Mouse (Mus musculus): ENCODE results near the gene Bsn.

The Bsn gene

DNA sequence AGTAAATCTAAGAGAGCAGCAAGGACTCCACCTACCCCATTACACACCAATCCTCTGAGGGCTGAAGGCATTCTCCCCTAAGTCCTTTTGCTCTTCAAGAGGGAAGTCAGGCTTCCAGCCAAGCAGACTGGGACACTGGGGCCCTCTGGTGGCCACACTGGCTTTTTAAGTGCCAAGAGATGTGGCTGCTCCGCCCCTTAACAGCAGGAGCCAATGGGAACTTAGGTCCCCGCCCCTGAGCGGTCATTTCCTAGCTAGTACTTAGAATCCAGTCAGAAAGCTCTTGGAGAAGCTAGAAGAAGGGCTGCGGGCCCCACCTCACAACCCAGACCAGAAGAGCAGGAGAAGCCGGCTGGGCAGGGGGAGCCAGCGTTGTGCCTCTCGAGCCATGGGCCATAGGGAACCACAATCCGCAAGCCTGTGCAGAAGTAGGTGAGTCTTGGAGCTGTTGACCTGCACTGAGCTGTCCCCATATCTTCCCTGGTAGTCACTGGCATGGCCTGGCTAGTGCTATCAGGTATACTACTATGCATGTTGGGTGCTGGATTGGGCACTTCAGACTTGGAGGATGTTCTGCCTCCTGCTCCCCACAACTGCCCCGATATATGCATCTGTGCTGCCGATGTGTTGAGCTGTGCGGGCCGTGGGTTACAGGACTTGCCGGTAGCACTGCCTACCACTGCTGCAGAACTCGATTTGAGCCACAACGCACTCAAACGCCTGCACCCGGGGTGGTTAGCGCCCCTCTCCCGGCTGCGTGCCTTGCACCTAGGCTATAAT is 137.1 kb downstream of the Bsn start, which contains the start of gene Amigo3:
Gene Amigo3, plus strand, starts transcription at position 275 of the 780 bp plus-strand sequence.
- peak; percentile 99 for DNase-seq

GRCm38 (mm10) chr9:108052411-108052810 is 137.8 kb downstream of the Bsn start:
- no peak for DNase-seq

DNA sequence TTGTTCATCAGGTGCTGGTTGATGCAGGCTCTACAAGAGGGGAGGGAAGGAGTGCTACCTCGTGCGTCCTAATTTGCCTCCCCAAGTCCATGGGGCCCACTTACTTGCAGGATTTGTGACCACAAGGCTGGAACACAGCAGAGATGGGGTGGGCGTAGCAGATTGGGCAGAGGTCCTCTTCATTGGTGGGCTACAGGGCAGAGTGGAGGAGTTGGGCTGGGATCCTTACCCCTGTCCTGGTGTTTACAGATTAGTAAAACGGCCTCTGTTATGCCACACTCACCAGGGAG is 138.3 kb downstream of the Bsn start:
- DNase-seq = peak; percentile 93

- DNase-seq = peak; percentile 92
Observed at GRCm38 (mm10) chr9:108051184-108051930, 138.8 kb downstream of the Bsn start.

- DNase-seq = no peak
Observed at GRCm38 (mm10) chr9:108049561-108050251, 140.5 kb downstream of the Bsn start.

DNA sequence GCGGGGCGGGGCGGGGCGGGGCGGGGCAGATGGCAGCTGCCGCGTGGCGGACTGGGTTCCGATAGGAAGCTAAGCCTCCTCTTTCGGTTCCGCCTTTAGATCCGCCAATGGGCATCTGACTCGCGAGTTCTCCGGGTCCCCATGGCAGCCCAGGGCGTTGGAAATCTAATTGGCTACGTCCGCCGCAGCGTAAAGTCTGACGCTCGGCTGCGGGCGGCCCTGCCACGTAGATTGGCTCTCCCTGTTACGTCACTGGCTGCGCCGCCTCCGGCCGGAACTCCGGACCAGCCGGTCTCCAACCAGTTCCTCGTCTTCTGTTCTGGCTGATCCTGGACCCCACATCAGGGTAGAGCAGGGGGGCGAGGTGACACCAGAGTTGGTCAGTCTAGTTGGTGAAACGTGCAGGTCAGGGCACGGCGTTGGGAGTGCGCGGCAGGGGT is 141.1 kb downstream of the Bsn start, which contains the start of gene Gmppb:
Gene Gmppb, plus strand, starts transcription at position 227 of the 440 bp plus-strand sequence.
- DNase-seq = peak; percentile 100

GRCm38 (mm10) chr9:108048566-108048955 is 141.6 kb downstream of the Bsn start:
- no peak for DNase-seq

DNA sequence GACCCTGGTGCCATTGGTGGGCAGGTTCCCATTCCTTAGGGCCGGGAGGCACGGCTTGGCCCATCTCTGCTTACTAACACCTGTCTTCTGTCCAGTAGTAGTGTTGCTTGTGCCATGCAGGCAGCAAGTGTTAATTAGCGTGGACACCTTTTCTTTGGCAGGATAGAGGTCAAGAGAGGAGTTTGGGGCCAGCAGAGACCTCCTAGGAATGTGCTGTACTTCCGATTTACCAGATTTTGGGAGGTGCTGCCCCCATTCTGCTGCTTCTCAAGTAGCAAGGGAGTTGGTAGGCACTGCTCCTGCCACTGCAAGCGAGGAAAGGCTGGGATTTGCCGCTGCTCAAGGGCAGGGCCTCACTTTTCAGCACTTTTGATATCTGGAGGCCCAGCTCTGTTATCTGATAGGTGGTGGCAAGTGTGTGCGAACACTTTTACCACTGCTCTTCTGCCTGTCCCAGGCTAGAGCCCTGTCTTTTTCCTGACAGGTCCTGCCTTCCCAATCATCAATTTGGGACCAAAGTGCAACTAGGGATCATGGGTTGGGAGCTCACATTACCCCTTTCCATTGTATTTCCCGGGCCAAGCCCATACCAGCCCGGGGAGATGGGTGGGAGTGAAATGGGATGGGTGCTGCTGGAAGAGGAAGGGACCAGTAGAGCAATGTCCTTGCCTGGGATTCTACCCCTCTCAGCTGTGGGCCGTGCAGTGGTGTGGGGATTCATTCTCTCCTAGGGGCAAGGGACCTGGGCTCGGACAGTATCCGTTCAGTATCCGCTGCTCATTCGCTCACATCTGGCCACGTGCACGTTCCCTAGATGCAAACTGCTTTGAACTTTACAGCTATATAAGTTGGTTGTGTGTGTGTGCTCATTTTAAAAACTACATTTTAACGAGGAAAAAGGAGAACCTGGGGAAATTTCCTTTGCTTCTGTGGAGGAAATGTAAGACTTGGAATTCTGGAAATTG is 142.3 kb downstream of the Bsn start:
- peak; percentile 94 for DNase-seq

DNA sequence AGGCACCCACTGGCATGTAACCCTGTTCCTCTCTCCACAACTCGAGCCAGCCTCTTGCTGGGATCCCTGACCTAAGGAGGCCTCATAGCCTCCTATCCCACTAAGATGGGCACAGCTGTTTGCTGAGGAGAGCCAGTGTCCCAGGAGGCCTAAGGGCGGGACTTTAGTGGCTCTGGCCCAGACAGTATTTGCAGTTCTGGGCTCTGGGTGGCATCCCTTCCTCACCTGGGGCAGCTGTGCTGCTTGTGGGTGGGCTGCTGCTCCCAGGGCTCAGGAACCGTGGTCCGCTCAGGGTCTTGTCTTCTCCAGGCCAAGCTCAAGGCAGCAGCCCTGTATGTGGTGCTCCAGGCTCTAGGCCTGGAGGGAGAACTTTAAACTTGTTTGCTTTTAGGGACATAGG is 143.6 kb downstream of the Bsn start:
- DNase-seq = peak; percentile 91
